Mouse (Mus musculus) lung, embryonic 15.5 days (tissue): ENCODE measurements around the gene Rev1. TPM values are rescaled to one million over a fixed set of nuclear protein-coding genes. Genes with fewer than 3 reads are reported as not detected.
"Not testable (repeated sequence)": the region's sequence is repeated elsewhere in the genome, so short reads cannot be mapped to it uniquely, and the experiment has no call there.

Source experiments
- ATAC-seq: fragments of 200-750 bp; cut with Nextera tagmentation; 2 replicates; pipeline ENCODE4 v1.8.0; 2017; ENCODE audit warnings: moderate number of reproducible peaks, borderline replicate concordance; ENCODE audit not compliant: low FRiP score, low TSS enrichment; ENCODE audit errors: extremely low read depth
- H3K27ac ChIP-seq: fragments of 300-500 bp; sonication (generic); 2 replicates; pipeline ENCODE4 v1.5.1; 2015; ENCODE audit warnings: moderate library complexity, mild to moderate bottlenecking, inconsistent platforms
- H3K27me3 ChIP-seq: fragments of 300-500 bp; sonication (generic); 2 replicates; pipeline ENCODE4 v1.6.1; 2015; ENCODE audit warnings: inconsistent platforms
- H3K36me3 ChIP-seq: fragments of 300-500 bp; sonication (generic); 2 replicates; pipeline ENCODE4 v1.6.1; 2015; ENCODE audit warnings: inconsistent platforms
- H3K4me1 ChIP-seq: fragments of 300-500 bp; sonication (generic); 2 replicates; pipeline ENCODE4 v1.6.1; 2015; ENCODE audit warnings: inconsistent platforms
- H3K4me2 ChIP-seq: fragments of 300-500 bp; sonication (generic); 2 replicates; pipeline ENCODE4 v1.6.1; 2015; ENCODE audit warnings: inconsistent platforms, mild to moderate bottlenecking, moderate library complexity
- H3K4me3 ChIP-seq: fragments of 300-500 bp; sonication (generic); 2 replicates; pipeline ENCODE4 v1.5.1; 2015; ENCODE audit warnings: mild to moderate bottlenecking, inconsistent platforms
- H3K9ac ChIP-seq: fragments of 300-500 bp; sonication (generic); 2 replicates; pipeline ENCODE4 v1.6.1; 2015; ENCODE audit warnings: inconsistent platforms
- H3K9me3 ChIP-seq: fragments of 300-500 bp; sonication (generic); 2 replicates; pipeline ENCODE4 v1.6.1; 2016; ENCODE audit warnings: inconsistent platforms
- WGBS: fragments of 180-500 bp; shearing (Covaris S2); methylation state at CpG from one replicate; pipeline ENCODE4 v1.1.7; 2015; 5-methylcytosine and 5-hydroxymethylcytosine counted together
- polyA plus RNA-seq: library from polyadenylated mRNA; unstranded; fragments of >200 nt; fragmentation: Nextera tagmentation; extraction: Ambion mirVana; gene quantifications from 2 replicates; pipeline ENCODE4 v1.2.1, GENCODE M21; 2015

The Rev1 gene
- polyA plus RNA-seq, 1 experiment from 2014 or later, result 24.9 TPM

DNA sequence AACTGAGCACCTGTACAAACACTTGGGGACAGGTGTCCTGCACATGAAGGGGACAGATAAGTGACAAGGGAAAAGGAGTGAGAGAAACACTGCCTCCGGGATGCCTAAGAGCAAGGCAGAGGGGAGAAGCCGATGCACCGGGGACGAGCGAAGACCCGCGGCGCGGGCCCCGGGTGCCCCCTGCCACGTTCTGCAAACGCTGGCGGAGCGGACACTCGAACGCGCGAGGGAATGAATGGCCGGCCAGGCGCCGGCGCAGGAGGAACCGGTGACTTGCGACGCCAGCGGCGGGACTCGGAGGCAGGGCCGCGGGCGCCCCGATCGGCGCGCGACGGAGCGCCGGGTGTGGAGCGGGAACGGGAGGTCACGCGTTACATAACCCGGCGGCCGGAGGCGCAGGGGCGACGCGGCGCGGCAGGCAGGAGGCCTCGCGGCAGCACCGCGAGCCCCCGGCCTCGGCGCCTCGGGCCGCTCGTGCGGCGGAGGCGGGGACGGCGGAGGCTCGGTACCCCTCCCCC is 623 bp downstream of the Rev1 start:
- Histone ChIP-seq H3K27me3 (no peaks in the 10 kb centered on the region), H3K9ac (peak overlapping the region; percentile 85), H3K27ac (peak overlapping the region; percentile 92), H3K4me3 (peak overlapping the region; percentile 90), H3K36me3 (no peaks in the 10 kb centered on the region), H3K4me1 (peaks cover 20% of the 10 kb centered on the region), H3K9me3 (no peaks in the 10 kb centered on the region), H3K4me2 (peak overlapping the region; percentile 83)
- peak; percentile 37 for ATAC-seq
- 0% methylated on average over 41 of the region's 68 CpGs for WGBS

DNA sequence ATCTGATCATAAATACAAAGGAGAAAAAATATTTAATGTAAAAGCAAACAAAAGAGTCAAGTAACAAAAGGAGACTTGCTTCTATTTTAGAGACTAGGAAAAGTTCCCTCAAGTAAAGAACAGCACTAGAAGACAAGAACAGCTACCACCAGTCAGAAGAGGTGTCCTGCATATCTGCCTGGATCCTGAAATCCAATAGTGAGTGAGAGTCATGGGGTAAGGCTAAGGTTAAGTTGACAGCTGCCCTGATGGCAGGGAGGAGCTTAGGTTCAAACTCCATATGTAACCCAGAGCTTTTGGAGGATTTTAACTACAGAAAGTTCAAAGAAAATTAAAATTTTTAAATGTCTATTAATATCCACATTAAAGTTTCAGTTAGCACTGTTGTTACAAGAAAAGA is 2.6 kb downstream of the Rev1 start:
- Histone ChIP-seq H3K27ac (no peak overlapping the region), H3K4me3 (no peak overlapping the region), H3K4me1 (peaks cover 20% of the 10 kb centered on the region), H3K4me2 (no peak overlapping the region), H3K36me3 (no peaks in the 10 kb centered on the region), H3K9me3 (no peaks in the 10 kb centered on the region), H3K27me3 (no peaks in the 10 kb centered on the region), H3K9ac (no peak overlapping the region)
- ATAC-seq, result no peak

DNA sequence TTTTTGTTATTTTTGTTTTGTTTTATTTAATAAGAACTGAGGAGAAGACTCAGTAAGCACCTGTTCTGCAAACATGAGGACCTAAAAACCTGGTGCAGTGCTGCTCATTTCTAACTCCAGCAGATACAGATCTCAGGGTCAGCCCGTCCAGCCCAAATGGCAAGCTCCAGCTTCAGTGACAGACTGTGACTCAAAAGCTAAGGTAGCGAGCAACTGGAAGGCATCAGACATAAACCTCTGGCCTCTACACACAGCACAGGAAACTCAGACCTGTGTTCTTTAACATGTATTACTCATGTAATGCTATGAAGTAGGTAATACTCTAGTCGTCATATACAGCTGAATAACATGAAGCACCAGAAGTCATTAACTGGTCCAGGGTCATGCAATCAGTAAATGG is 3.2 kb downstream of the Rev1 start:
- peaks cover 20% of the 10 kb centered on the region for H3K4me1 ChIP-seq
- no peaks in the 10 kb centered on the region for H3K36me3 ChIP-seq
- H3K27me3 ChIP-seq, result no peaks in the 10 kb centered on the region
- WGBS, result 78% methylated on average over 3 of the region's 3 CpGs
- no peak overlapping the region for H3K4me3 ChIP-seq
- no peak overlapping the region for H3K27ac ChIP-seq
- no peak overlapping the region for H3K9ac ChIP-seq
- no peak overlapping the region for H3K4me2 ChIP-seq
- ATAC-seq, result no peak
- no peaks in the 10 kb centered on the region for H3K9me3 ChIP-seq

- H3K4me1 ChIP-seq, result peaks cover 17% of the 10 kb centered on the region
Observed at GRCm38 (mm10) chr1:38124261-38124660, 5.3 kb downstream of the Rev1 start.

GRCm38 (mm10) chr1:38120877-38121276 is 8.7 kb downstream of the Rev1 start:
- no peak for ATAC-seq
- no peaks in the 10 kb centered on the region for H3K4me1 ChIP-seq
- 61% methylated on average over 5 of the region's 5 CpGs for WGBS
- H3K36me3 ChIP-seq, result no peaks in the 10 kb centered on the region
- no peak overlapping the region for H3K9ac ChIP-seq
- H3K27me3 ChIP-seq, result no peaks in the 10 kb centered on the region
- H3K27ac ChIP-seq, result no peak overlapping the region
- H3K4me2 ChIP-seq, result no peak overlapping the region
- no peaks in the 10 kb centered on the region for H3K9me3 ChIP-seq
- no peak overlapping the region for H3K4me3 ChIP-seq

More at GRCm38 (mm10) chr1:38124261-38124660, 5.3 kb downstream of the Rev1 start:
- no peak overlapping the region for H3K4me2 ChIP-seq
- H3K27ac ChIP-seq, result no peak overlapping the region
- no peaks in the 10 kb centered on the region for H3K27me3 ChIP-seq
- no peak overlapping the region for H3K9ac ChIP-seq
- no peak overlapping the region for H3K4me3 ChIP-seq
- no peaks in the 10 kb centered on the region for H3K36me3 ChIP-seq
- ATAC-seq, result no peak
- H3K9me3 ChIP-seq, result no peaks in the 10 kb centered on the region

GRCm38 (mm10) chr1:38118624-38119023 is 11.0 kb downstream of the Rev1 start:
- no peak overlapping the region for H3K27ac ChIP-seq
- H3K9ac ChIP-seq, result no peak overlapping the region
- WGBS, result 77% methylated on average over 2 of the region's 2 CpGs
- no peaks in the 10 kb centered on the region for H3K4me1 ChIP-seq
- no peaks in the 10 kb centered on the region; the same call in 1 of the 2 replicates for H3K9me3 ChIP-seq
- H3K4me3 ChIP-seq, result no peak overlapping the region
- H3K27me3 ChIP-seq, result no peaks in the 10 kb centered on the region
- H3K36me3 ChIP-seq, result no peaks in the 10 kb centered on the region
- H3K4me2 ChIP-seq, result no peak overlapping the region
- no peak for ATAC-seq

- Histone ChIP-seq H3K4me2 (no peak overlapping the region), H3K9me3 (no peaks in the 10 kb centered on the region), H3K4me3 (no peak overlapping the region), H3K36me3 (peaks cover 8% of the 10 kb centered on the region; the same call in 1 of the 2 replicates), H3K27ac (no peak overlapping the region), H3K27me3 (no peaks in the 10 kb centered on the region), H3K4me1 (no peaks in the 10 kb centered on the region), H3K9ac (no peak overlapping the region)
- WGBS, result 83% methylated on average over 7 of the region's 7 CpGs
- ATAC-seq, result no peak
Observed at GRCm38 (mm10) chr1:38109786-38110185, 19.8 kb downstream of the Rev1 start.

GRCm38 (mm10) chr1:38103813-38104212 is 25.8 kb downstream of the Rev1 start:
- Histone ChIP-seq H3K4me1 (no peaks in the 10 kb centered on the region), H3K4me3 (no peak overlapping the region), H3K9ac (no peak overlapping the region), H3K9me3 (no peaks in the 10 kb centered on the region), H3K36me3 (peaks cover 8% of the 10 kb centered on the region; the same call in 1 of the 2 replicates), H3K27me3 (no peaks in the 10 kb centered on the region), H3K4me2 (no peak overlapping the region), H3K27ac (no peak overlapping the region)
- ATAC-seq, result no peak
- 33% methylated on average over 3 of the region's 3 CpGs for WGBS

GRCm38 (mm10) chr1:38103214-38103613 is 26.4 kb downstream of the Rev1 start:
- no peaks in the 10 kb centered on the region for H3K27me3 ChIP-seq
- WGBS, result 66% methylated on average over 1 of the region's 1 CpGs
- H3K27ac ChIP-seq, result no peak overlapping the region
- no peak overlapping the region for H3K4me2 ChIP-seq
- H3K9me3 ChIP-seq, result no peaks in the 10 kb centered on the region
- no peak for ATAC-seq
- peaks cover 11% of the 10 kb centered on the region for H3K36me3 ChIP-seq
- no peak overlapping the region for H3K9ac ChIP-seq
- no peak overlapping the region for H3K4me3 ChIP-seq
- H3K4me1 ChIP-seq, result no peaks in the 10 kb centered on the region

- no peak overlapping the region for H3K4me2 ChIP-seq
- no peaks in the 10 kb centered on the region for H3K4me1 ChIP-seq
- H3K9ac ChIP-seq, result no peak overlapping the region
- H3K4me3 ChIP-seq, result no peak overlapping the region
- 66% methylated on average over 8 of the region's 8 CpGs for WGBS
- ATAC-seq, result no peak
- peaks cover 33% of the 10 kb centered on the region for H3K36me3 ChIP-seq
- H3K27me3 ChIP-seq, result no peaks in the 10 kb centered on the region
- H3K9me3 ChIP-seq, result no peaks in the 10 kb centered on the region
- H3K27ac ChIP-seq, result no peak overlapping the region
Observed at GRCm38 (mm10) chr1:38081316-38081715, 48.3 kb downstream of the Rev1 start.

DNA sequence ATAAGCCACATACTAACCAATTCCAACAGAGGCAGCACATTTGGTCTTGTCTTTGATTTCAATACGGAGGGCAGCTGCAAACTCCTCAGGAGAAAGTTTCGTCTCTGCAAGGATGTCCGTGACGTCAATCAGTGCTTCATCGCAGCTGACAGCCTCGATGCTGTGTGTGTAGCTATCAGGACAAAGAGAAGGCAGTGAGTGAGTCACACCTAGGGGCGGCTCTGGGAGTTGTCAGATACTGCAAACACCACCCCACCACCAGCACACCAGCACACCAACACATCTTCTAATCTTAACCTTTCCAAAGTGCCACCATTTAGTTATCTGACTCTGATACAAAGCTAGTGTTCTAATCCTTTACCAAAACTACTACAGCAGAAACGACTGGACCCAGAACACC is 58.3 kb downstream of the Rev1 start:
- 73% methylated on average over 8 of the region's 8 CpGs for WGBS
- Histone ChIP-seq H3K9me3 (no peaks in the 10 kb centered on the region), H3K9ac (no peak overlapping the region), H3K4me3 (no peak overlapping the region), H3K4me1 (no peaks in the 10 kb centered on the region), H3K4me2 (no peak overlapping the region), H3K27me3 (no peaks in the 10 kb centered on the region), H3K36me3 (peaks cover 37% of the 10 kb centered on the region), H3K27ac (no peak overlapping the region)
- no peak for ATAC-seq

DNA sequence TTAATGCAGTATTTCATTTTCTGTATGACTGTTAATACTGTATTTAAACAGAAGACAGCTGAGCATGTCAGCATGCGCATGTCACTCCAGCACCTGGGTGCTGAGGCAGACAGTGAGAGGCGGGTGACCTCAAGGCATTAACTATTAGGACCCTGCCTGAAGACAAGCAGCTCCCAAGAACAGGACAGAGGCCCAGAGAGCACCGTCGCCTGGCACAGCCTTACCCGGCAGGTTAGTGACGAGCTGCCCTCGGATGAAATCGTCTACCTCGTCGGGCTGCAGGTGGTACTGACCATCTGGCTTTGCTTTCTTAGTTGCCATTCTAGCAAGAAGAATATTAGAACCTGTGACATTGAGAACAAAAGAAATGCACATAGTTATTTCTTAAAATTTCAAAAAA is 62.3 kb downstream of the Rev1 start:
- no peaks in the 10 kb centered on the region for H3K27me3 ChIP-seq
- peaks cover 52% of the 10 kb centered on the region for H3K36me3 ChIP-seq
- H3K4me2 ChIP-seq, result no peak overlapping the region
- no peaks in the 10 kb centered on the region for H3K4me1 ChIP-seq
- H3K9ac ChIP-seq, result no peak overlapping the region
- H3K9me3 ChIP-seq, result no peaks in the 10 kb centered on the region
- H3K27ac ChIP-seq, result no peak overlapping the region
- no peak overlapping the region for H3K4me3 ChIP-seq
- WGBS, result 93% methylated on average over 10 of the region's 10 CpGs
- no peak for ATAC-seq

DNA sequence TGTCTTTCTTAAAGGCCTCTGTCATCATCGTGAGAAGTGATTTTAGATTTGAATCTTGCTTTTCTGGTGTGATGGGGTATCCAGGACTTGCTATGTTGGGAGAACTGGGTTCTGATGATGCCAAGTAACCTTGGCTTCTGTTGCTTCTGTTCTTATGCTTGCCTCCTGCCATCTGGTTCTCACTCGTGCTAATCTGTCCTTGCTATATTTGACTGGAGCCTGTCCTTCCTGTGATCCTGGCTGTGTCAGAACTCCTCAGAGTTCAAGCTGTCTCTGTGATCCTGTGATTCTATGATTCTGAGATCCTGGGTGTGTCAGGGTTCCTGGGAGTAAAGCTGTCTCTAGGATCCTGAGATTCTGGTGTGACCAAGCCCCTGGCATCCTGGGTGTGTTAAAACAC is 67.4 kb downstream of the Rev1 start:
- not testable (repeated sequence) for H3K4me2 ChIP-seq, H3K9me3 ChIP-seq, ATAC-seq, H3K9ac ChIP-seq, H3K27ac ChIP-seq, H3K27me3 ChIP-seq, H3K4me1 ChIP-seq, H3K4me3 ChIP-seq
- peaks cover 67% of the 10 kb centered on the region for H3K36me3 ChIP-seq
- 89% methylated on average over 2 of the region's 2 CpGs for WGBS
